Mouse (Mus musculus): Measurements from ENCODE around the gene Calm3. TPM values are rescaled to one million over a fixed set of nuclear protein-coding genes. Genes with fewer than 3 reads are reported as not detected.

Gene Calm3
- polyA plus RNA-seq, 1 experiment from 2014 or later: 276 TPM

GRCm38 (mm10) chr7:16894279-16894678 is 29.6 kb downstream of the Calm3 start:
- WGBS: 0% methylated on average over 4 of the region's 4 CpGs
- Histone ChIP-seq H3K4me2 (ENCODE audit: low read depth, low read length, severe bottlenecking) (peak overlapping the region; percentile 53), H3K27me3 (ENCODE audit: control insufficient read depth, insufficient read depth, low read length) (peaks cover 28% of the 10 kb centered on the region), H3K27ac (ENCODE audit: low read depth, low read length) (peak overlapping the region; percentile 46; the same call in 1 of the 2 replicates), H3K4me1 (replicated peaks; ENCODE audit: control insufficient read depth, insufficient read depth, low read length) (peaks cover 24% of the 10 kb centered on the region), H3K9ac (ENCODE audit: low read length) (no peak overlapping the region), H3K36me3 (ENCODE audit: control insufficient read depth, insufficient read depth, low read length) (no peaks in the 10 kb centered on the region), H3K4me3 (ENCODE audit: low read depth, low read length) (peak overlapping the region; percentile 19; the same call in 1 of the 2 replicates), H3K9me3 (ENCODE audit: control insufficient read depth, low read length) (no peaks in the 10 kb centered on the region)
- ATAC-seq (replicated peaks; ENCODE audit: low FRiP score) (peak; percentile 68), DNase-seq (ENCODE audit: low spot score) (peak; percentile 78)

DNA sequence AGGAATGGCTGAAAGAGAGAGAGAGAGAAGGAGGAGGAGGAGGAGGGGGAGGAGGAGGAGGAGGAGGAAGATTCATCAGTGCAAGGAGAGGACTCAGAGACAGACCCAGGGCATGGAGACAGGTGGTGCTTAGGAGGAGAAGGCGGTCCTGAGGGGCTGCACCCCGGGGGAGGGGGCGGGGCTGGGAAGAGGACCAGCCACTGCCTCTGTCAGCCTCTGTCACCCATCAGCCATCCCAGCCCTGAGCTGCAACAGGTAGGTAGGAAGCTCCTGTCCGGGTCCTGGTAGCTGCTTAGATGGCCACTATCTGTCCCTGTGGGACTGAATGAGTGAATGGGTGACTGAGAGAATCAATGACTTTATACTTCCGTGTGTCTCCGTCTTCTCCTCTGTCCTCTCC is 30.3 kb downstream of the Calm3 start:
- no peaks in the 10 kb centered on the region for H3K36me3 ChIP-seq (ENCODE audit: control insufficient read depth, insufficient read depth, low read length)
- H3K4me3 ChIP-seq (ENCODE audit: low read depth, low read length): no peak overlapping the region
- no peak for ATAC-seq (replicated peaks; ENCODE audit: low FRiP score)
- H3K27ac ChIP-seq (ENCODE audit: low read depth, low read length): no peak overlapping the region
- H3K27me3 ChIP-seq (ENCODE audit: control insufficient read depth, insufficient read depth, low read length): peaks cover 28% of the 10 kb centered on the region
- WGBS: 3% methylated on average over 6 of the region's 6 CpGs
- no peak for DNase-seq (ENCODE audit: low spot score)
- no peaks in the 10 kb centered on the region for H3K9me3 ChIP-seq (ENCODE audit: control insufficient read depth, low read length)
- H3K4me2 ChIP-seq (ENCODE audit: low read depth, low read length, severe bottlenecking): peak overlapping the region; percentile 27
- H3K9ac ChIP-seq (ENCODE audit: low read length): no peak overlapping the region
- H3K4me1 ChIP-seq (replicated peaks; ENCODE audit: control insufficient read depth, insufficient read depth, low read length): peaks cover 24% of the 10 kb centered on the region

GRCm38 (mm10) chr7:16892352-16892730 is 31.6 kb downstream of the Calm3 start:
- Histone ChIP-seq H3K36me3 (ENCODE audit: control insufficient read depth, insufficient read depth, low read length) (no peaks in the 10 kb centered on the region), H3K4me1 (replicated peaks; ENCODE audit: control insufficient read depth, insufficient read depth, low read length) (peaks cover 24% of the 10 kb centered on the region), H3K27ac (ENCODE audit: low read depth, low read length) (no peak overlapping the region), H3K4me3 (ENCODE audit: low read depth, low read length) (no peak overlapping the region), H3K9ac (ENCODE audit: low read length) (no peak overlapping the region; the same call in 1 of the 2 replicates), H3K4me2 (ENCODE audit: low read depth, low read length, severe bottlenecking) (peak overlapping the region; percentile 46; the same call in 1 of the 2 replicates), H3K9me3 (ENCODE audit: control insufficient read depth, low read length) (no peaks in the 10 kb centered on the region), H3K27me3 (ENCODE audit: control insufficient read depth, insufficient read depth, low read length) (peaks cover 28% of the 10 kb centered on the region)
- 47% methylated on average over 9 of the region's 9 CpGs for WGBS
- peak; percentile 1; the same call in 1 of the 2 replicates for ATAC-seq (replicated peaks; ENCODE audit: low FRiP score)
- no peak for DNase-seq (ENCODE audit: low spot score)

GRCm38 (mm10) chr7:16891641-16892351 is 32.1 kb downstream of the Calm3 start, which contains the start of gene Gng8:
Gene Gng8, plus strand, starts transcription at chr7:16891786.
- peaks cover 29% of the 10 kb centered on the region for H3K27me3 ChIP-seq (ENCODE audit: control insufficient read depth, insufficient read depth, low read length)
- peaks cover 24% of the 10 kb centered on the region for H3K4me1 ChIP-seq (replicated peaks; ENCODE audit: control insufficient read depth, insufficient read depth, low read length)
- H3K27ac ChIP-seq (ENCODE audit: low read depth, low read length): peak within 1 kb of the TSS; percentile 15; the same call in 1 of the 2 replicates
- peak within 1 kb of the TSS; percentile 46 for H3K4me2 ChIP-seq (ENCODE audit: low read depth, low read length, severe bottlenecking)
- peak within 1 kb of the TSS; percentile 15 for H3K4me3 ChIP-seq (ENCODE audit: low read depth, low read length)
- H3K9ac ChIP-seq (ENCODE audit: low read length): peak within 1 kb of the TSS; percentile 39
- WGBS: 0% methylated on average over 30 of the region's 30 CpGs
- peak; percentile 91 for DNase-seq (ENCODE audit: low spot score)
- H3K9me3 ChIP-seq (ENCODE audit: control insufficient read depth, low read length): no peaks in the 10 kb centered on the region
- peak; percentile 75 for ATAC-seq (replicated peaks; ENCODE audit: low FRiP score)
- no peaks in the 10 kb centered on the region for H3K36me3 ChIP-seq (ENCODE audit: control insufficient read depth, insufficient read depth, low read length)

GRCm38 (mm10) chr7:16890944-16891343 is 33.0 kb downstream of the Calm3 start:
- Histone ChIP-seq H3K9ac (ENCODE audit: low read length) (peak overlapping the region; percentile 39), H3K27me3 (ENCODE audit: control insufficient read depth, insufficient read depth, low read length) (peaks cover 38% of the 10 kb centered on the region), H3K4me2 (ENCODE audit: low read depth, low read length, severe bottlenecking) (peak overlapping the region; percentile 46), H3K4me3 (ENCODE audit: low read depth, low read length) (peak overlapping the region; percentile 15; the same call in 1 of the 2 replicates), H3K36me3 (ENCODE audit: control insufficient read depth, insufficient read depth, low read length) (peaks cover 2% of the 10 kb centered on the region; the same call in 1 of the 2 replicates), H3K4me1 (replicated peaks; ENCODE audit: control insufficient read depth, insufficient read depth, low read length) (peaks cover 24% of the 10 kb centered on the region), H3K9me3 (ENCODE audit: control insufficient read depth, low read length) (peaks cover 2% of the 10 kb centered on the region; the same call in 1 of the 2 replicates), H3K27ac (ENCODE audit: low read depth, low read length) (no peak overlapping the region)
- WGBS: under 1% methylated on average over 23 of the region's 23 CpGs
- peak; percentile 85 for DNase-seq (ENCODE audit: low spot score)
- ATAC-seq (replicated peaks; ENCODE audit: low FRiP score): no peak

DNA sequence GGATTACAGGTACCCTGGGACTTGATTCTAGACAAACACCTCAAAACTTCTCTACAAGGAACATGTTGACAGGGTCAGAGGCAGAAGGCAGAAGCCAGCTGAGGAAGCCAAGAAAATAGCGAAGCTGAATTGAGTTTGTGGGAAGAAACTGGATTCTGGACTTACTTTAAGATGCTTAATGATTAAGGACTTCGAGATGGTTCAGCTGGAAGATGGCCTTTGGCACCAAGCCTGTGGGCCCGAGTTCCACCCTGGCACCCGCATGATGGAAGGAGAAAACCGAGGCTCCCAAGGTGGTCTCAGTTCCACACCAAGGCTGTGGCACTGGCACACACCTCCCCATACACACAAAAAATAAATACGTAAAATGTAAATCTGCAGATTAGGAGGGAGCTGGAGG is 33.4 kb downstream of the Calm3 start:
- Histone ChIP-seq H3K27ac (ENCODE audit: low read depth, low read length) (no peak overlapping the region), H3K4me3 (ENCODE audit: low read depth, low read length) (no peak overlapping the region), H3K4me2 (ENCODE audit: low read depth, low read length, severe bottlenecking) (peak overlapping the region; percentile 46), H3K36me3 (ENCODE audit: control insufficient read depth, insufficient read depth, low read length) (peaks cover 3% of the 10 kb centered on the region; the same call in 1 of the 2 replicates), H3K4me1 (replicated peaks; ENCODE audit: control insufficient read depth, insufficient read depth, low read length) (peaks cover 24% of the 10 kb centered on the region), H3K27me3 (ENCODE audit: control insufficient read depth, insufficient read depth, low read length) (peaks cover 42% of the 10 kb centered on the region), H3K9ac (ENCODE audit: low read length) (peak overlapping the region; percentile 39), H3K9me3 (ENCODE audit: control insufficient read depth, low read length) (peaks cover 6% of the 10 kb centered on the region)
- WGBS: 36% methylated on average over 6 of the region's 6 CpGs
- no peak for ATAC-seq (replicated peaks; ENCODE audit: low FRiP score)
- no peak for DNase-seq (ENCODE audit: low spot score)

GRCm38 (mm10) chr7:16885905-16886304 is 38.0 kb downstream of the Calm3 start:
- ATAC-seq (replicated peaks; ENCODE audit: low FRiP score): no peak
- H3K36me3 ChIP-seq (ENCODE audit: control insufficient read depth, insufficient read depth, low read length): peaks cover 3% of the 10 kb centered on the region; the same call in 1 of the 2 replicates

GRCm38 (mm10) chr7:16885271-16885776 is 38.6 kb downstream of the Calm3 start:
- H3K36me3 ChIP-seq (ENCODE audit: control insufficient read depth, insufficient read depth, low read length): peaks cover 3% of the 10 kb centered on the region; the same call in 1 of the 2 replicates
- H3K4me1 ChIP-seq (replicated peaks; ENCODE audit: control insufficient read depth, insufficient read depth, low read length): peaks cover 10% of the 10 kb centered on the region; the same call in 1 of the 2 replicates
- ATAC-seq (replicated peaks; ENCODE audit: low FRiP score) (peak; percentile 60; the same call in 1 of the 2 replicates), DNase-seq (ENCODE audit: low spot score) (peak; percentile 65)
- WGBS: 11% methylated on average over 69 of the region's 95 CpGs
- H3K9ac ChIP-seq (ENCODE audit: low read length): no peak overlapping the region; the same call in 1 of the 2 replicates
- no peak overlapping the region for H3K27ac ChIP-seq (ENCODE audit: low read depth, low read length)
- peak overlapping the region; percentile 21 for H3K4me3 ChIP-seq (ENCODE audit: low read depth, low read length)
- H3K4me2 ChIP-seq (ENCODE audit: low read depth, low read length, severe bottlenecking): peak overlapping the region; percentile 26; the same call in 1 of the 2 replicates
- peaks cover 31% of the 10 kb centered on the region for H3K27me3 ChIP-seq (ENCODE audit: control insufficient read depth, insufficient read depth, low read length)
- H3K9me3 ChIP-seq (ENCODE audit: control insufficient read depth, low read length): peaks cover 7% of the 10 kb centered on the region

More at GRCm38 (mm10) chr7:16885905-16886304, 38.0 kb downstream of the Calm3 start:
- H3K4me3 ChIP-seq (ENCODE audit: low read depth, low read length): peak overlapping the region; percentile 21; the same call in 1 of the 2 replicates
- peaks cover 7% of the 10 kb centered on the region for H3K9me3 ChIP-seq (ENCODE audit: control insufficient read depth, low read length)
- peaks cover 35% of the 10 kb centered on the region for H3K27me3 ChIP-seq (ENCODE audit: control insufficient read depth, insufficient read depth, low read length)
- H3K4me2 ChIP-seq (ENCODE audit: low read depth, low read length, severe bottlenecking): no peak overlapping the region
- no peak overlapping the region for H3K9ac ChIP-seq (ENCODE audit: low read length)
- H3K27ac ChIP-seq (ENCODE audit: low read depth, low read length): no peak overlapping the region
- peaks cover 7% of the 10 kb centered on the region; the same call in 1 of the 2 replicates for H3K4me1 ChIP-seq (replicated peaks; ENCODE audit: control insufficient read depth, insufficient read depth, low read length)
- no peak for DNase-seq (ENCODE audit: low spot score)
- WGBS: 40% methylated on average over 59 of the region's 59 CpGs
